In genomic region chr3:100921825-100922505, GRCm38 (mm10) we compare ENCODE assay signal across 8 mouse cellular contexts. TPM values are rescaled to one million over a fixed set of nuclear protein-coding genes. Genes with fewer than 3 reads are reported as not detected.
A peak's percentile ranks its signal among the peaks of the same experiment; 100 is the strongest.
DNase-seq lines count a peak whose midpoint lies in the region; ATAC-seq lines count a peak whose summit lies in the region.

TSS of gene Trim45 (plus strand) at chr3:100922202.

- H3K27me3 ChIP-seq in forebrain, embryonic 14.5 days (replicated peaks; ENCODE audit: control insufficient read depth, insufficient read depth, low read length), result no peaks in the 10 kb centered on the region
- H3K27me3 ChIP-seq in neural tube, embryonic 15.5 days (replicated peaks), result no peaks in the 10 kb centered on the region

- H3K27ac ChIP-seq in forebrain, embryonic 14.5 days (ENCODE audit: low read depth, low read length), result peak within 1 kb of the TSS; percentile 72; the same call in 1 of the 2 replicates
- peak within 1 kb of the TSS; percentile 82 for H3K27ac ChIP-seq in neural tube, embryonic 15.5 days (replicated peaks)

- peaks cover 23% of the 10 kb centered on the region for H3K4me1 ChIP-seq in forebrain, embryonic 14.5 days (ENCODE audit: control insufficient read depth, insufficient read depth, low read length)
- H3K4me1 ChIP-seq in neural tube, embryonic 15.5 days, result peaks cover 50% of the 10 kb centered on the region

- peak; percentile 99 for DNase-seq in ES-CJ7 (ENCODE audit: low read depth, low spot score)
- peak; percentile 99 for DNase-seq in cerebellum, adult 11 months
- peak; percentile 100 for DNase-seq in forebrain, embryonic 14.5 days (ENCODE audit: low spot score)
- peak; percentile 96 to 98 for DNase-seq in heart, postnatal 14 days
- DNase-seq in layer of hippocampus, adult 11-12 months (ENCODE audit: low spot score), result peak; percentile 99
- peak; percentile 100 for DNase-seq in lung, adult 18-20 months
- DNase-seq in testis, postnatal 14 days (ENCODE audit: low spot score), result peak; percentile 99

- H3K4me2 ChIP-seq in forebrain, embryonic 14.5 days (ENCODE audit: low read length), result peak within 1 kb of the TSS; percentile 72
- peak within 1 kb of the TSS; percentile 67 for H3K4me2 ChIP-seq in neural tube, embryonic 15.5 days

- ATAC-seq in forebrain, embryonic 14.5 days, result peak; percentile 98
- ATAC-seq in neural tube, embryonic 15.5 days (ENCODE audit: low FRiP score), result peak; percentile 99

- H3K9ac ChIP-seq in forebrain, embryonic 14.5 days (ENCODE audit: low read length), result peak within 1 kb of the TSS; percentile 81
- H3K9ac ChIP-seq in neural tube, embryonic 15.5 days (replicated peaks), result peak within 1 kb of the TSS; percentile 64

- intact Hi-C loops in heart, postnatal 14 days (cut with DNase I), result no loop called here

- H3K9me3 ChIP-seq in forebrain, embryonic 14.5 days (replicated peaks; ENCODE audit: control insufficient read depth, low read length), result no peaks in the 10 kb centered on the region
- H3K9me3 ChIP-seq in neural tube, embryonic 15.5 days (replicated peaks), result no peaks in the 10 kb centered on the region

- peak within 1 kb of the TSS; percentile 52 for H3K4me3 ChIP-seq in forebrain, embryonic 14.5 days (ENCODE audit: low read depth, low read length)
- H3K4me3 ChIP-seq in neural tube, embryonic 15.5 days (replicated peaks), result peak within 1 kb of the TSS; percentile 50

- under 1% methylated on average over 39 of the region's 39 CpGs for WGBS in forebrain, embryonic 14.5 days
- WGBS in neural tube, embryonic 15.5 days, result under 1% methylated on average over 39 of the region's 39 CpGs

- H3K36me3 ChIP-seq in forebrain, embryonic 14.5 days (ENCODE audit: control insufficient read depth, insufficient read depth, low read length), result no peaks in the 10 kb centered on the region
- H3K36me3 ChIP-seq in neural tube, embryonic 15.5 days, result 0 out of 2 replicates have a peak, but pooled peaks cover 6% of the 10 kb centered on the region

RNA-seq across cellular contexts. Expression of gene Trim45, which starts in this region (rescaled TPM):
- polyA plus RNA-seq in forebrain, embryonic 14.5 days (2014; fragmentation: Nextera tagmentation; extraction: Ambion mirVana), result 7.0 and 7.3 TPM in 2 replicates
- total RNA-seq in heart, postnatal 14 days (2021), result 10 to 100 TPM in 1 of 2 experiments, 1 to 10 TPM in 1; 9.1 to 10.4 TPM
- polyA plus RNA-seq in neural tube, embryonic 15.5 days (2015; fragmentation: Nextera tagmentation; extraction: Ambion mirVana), result 6.5 and 6.8 TPM in 2 replicates

Comparison
In these comparisons a context has a peak if more than half of its experiments do, and no peak if none do; other contexts are left out.
1. Peak in every context shown above with its lines: DNase-seq, ATAC-seq, H3K4me3 ChIP-seq and H3K27ac ChIP-seq.